Mouse (Mus musculus) stomach, embryonic 14.5 days (tissue): ENCODE results near the gene Shisa5. TPM values are rescaled to one million over a fixed set of nuclear protein-coding genes. Genes with fewer than 3 reads are reported as not detected.

ENCODE experiments used
- ATAC-seq: fragments of 200-750 bp; cut with Nextera tagmentation; 2 replicates; pipeline ENCODE4 v1.8.0; 2017; ENCODE audit warnings: low read depth, moderate TSS enrichment; ENCODE audit not compliant: insufficient number of reproducible peaks, insufficient read depth, low FRiP score
- H3K27ac ChIP-seq: fragments of 300-500 bp; sonication (generic); 2 replicates; pipeline ENCODE4 v1.5.1; 2014; ENCODE audit warnings: mild to moderate bottlenecking, low read length, moderate library complexity, mixed read lengths
- H3K27me3 ChIP-seq: fragments of 300-500 bp; sonication (generic); 2 replicates; pipeline ENCODE4 v1.6.1; 2014; ENCODE audit warnings: low read length, control low read depth, mixed read lengths; ENCODE audit not compliant: control insufficient read depth, insufficient read depth
- H3K36me3 ChIP-seq: fragments of 300-500 bp; sonication (generic); 2 replicates; pipeline ENCODE4 v1.6.1; 2014; ENCODE audit warnings: mild to moderate bottlenecking, control low read depth, low read length, moderate library complexity, mixed read lengths; ENCODE audit not compliant: control insufficient read depth, insufficient read depth
- H3K4me1 ChIP-seq: fragments of 300-500 bp; sonication (generic); 2 replicates; pipeline ENCODE4 v1.6.1; 2014; ENCODE audit warnings: low read length, control low read depth, mixed read lengths; ENCODE audit not compliant: control insufficient read depth, insufficient read depth
- H3K4me2 ChIP-seq: fragments of 300-500 bp; sonication (generic); replicated peaks from 2 replicates; pipeline ENCODE4 v1.6.1; 2014; ENCODE audit warnings: low read depth, low read length, control low read depth
- H3K4me3 ChIP-seq: fragments of 300-500 bp; sonication (generic); 2 replicates; pipeline ENCODE4 v1.5.1; 2014; ENCODE audit warnings: low read depth, low read length, control low read depth
- H3K9ac ChIP-seq: fragments of 300-500 bp; sonication (generic); replicated peaks from 2 replicates; pipeline ENCODE4 v1.6.1; 2014; ENCODE audit warnings: low read depth, mild to moderate bottlenecking, control low read depth, low read length, moderate library complexity, mixed read lengths
- H3K9me3 ChIP-seq: fragments of 300-500 bp; sonication (generic); 2 replicates; pipeline ENCODE4 v1.6.1; 2016; ENCODE audit warnings: low read depth, low read length, control low read depth; ENCODE audit not compliant: control insufficient read depth
- WGBS: fragments of 180-500 bp; shearing (Covaris S2); extraction: QIAGEN DNeasy Blood & Tissue Kit; methylation state at CpG from one replicate; pipeline ENCODE4 v1.1.7; 2014; 5-methylcytosine and 5-hydroxymethylcytosine counted together
- polyA plus RNA-seq: library from polyadenylated mRNA; unstranded; fragments of >200 nt; fragmentation: Nextera tagmentation; extraction: Ambion mirVana; gene quantifications from 2 replicates; pipeline ENCODE4 v1.2.1, GENCODE M21; 2014

Gene Shisa5
- polyA plus RNA-seq, 1 experiment from 2014 or later, result 75.0 TPM

GRCm38 (mm10) chr9:109010316-109010690, 28.1 kb upstream of the Shisa5 start:
- H3K9ac ChIP-seq, result no peak overlapping the region
- no peak overlapping the region for H3K4me3 ChIP-seq
- no peaks in the 10 kb centered on the region for H3K27me3 ChIP-seq
- no peaks in the 10 kb centered on the region for H3K36me3 ChIP-seq
- no peak overlapping the region for H3K4me2 ChIP-seq
- no peak for ATAC-seq
- no peaks in the 10 kb centered on the region for H3K9me3 ChIP-seq
- H3K4me1 ChIP-seq, result 0 out of 2 replicates have a peak, but pooled peaks cover 2% of the 10 kb centered on the region
- WGBS, result 78% methylated on average over 14 of the region's 14 CpGs
- H3K27ac ChIP-seq, result no peak overlapping the region

- Histone ChIP-seq H3K9me3 (no peaks in the 10 kb centered on the region), H3K4me1 (no peaks in the 10 kb centered on the region), H3K27ac (no peak overlapping the region), H3K9ac (no peak overlapping the region), H3K27me3 (no peaks in the 10 kb centered on the region), H3K4me3 (no peak overlapping the region), H3K4me2 (no peak overlapping the region), H3K36me3 (no peaks in the 10 kb centered on the region)
- WGBS, result 35% methylated on average over 8 of the region's 8 CpGs
- ATAC-seq, result no peak
Observed at GRCm38 (mm10) chr9:109015397-109015796, 23.0 kb upstream of the Shisa5 start.

GRCm38 (mm10) chr9:109016973-109017604, 21.3 kb upstream of the Shisa5 start:
- Histone ChIP-seq H3K36me3 (no peaks in the 10 kb centered on the region), H3K4me2 (no peak overlapping the region), H3K9me3 (no peaks in the 10 kb centered on the region), H3K9ac (no peak overlapping the region), H3K27me3 (no peaks in the 10 kb centered on the region), H3K27ac (no peak overlapping the region), H3K4me3 (no peak overlapping the region), H3K4me1 (no peaks in the 10 kb centered on the region)
- WGBS, result 50% methylated on average over 11 of the region's 11 CpGs
- no peak for ATAC-seq

DNA sequence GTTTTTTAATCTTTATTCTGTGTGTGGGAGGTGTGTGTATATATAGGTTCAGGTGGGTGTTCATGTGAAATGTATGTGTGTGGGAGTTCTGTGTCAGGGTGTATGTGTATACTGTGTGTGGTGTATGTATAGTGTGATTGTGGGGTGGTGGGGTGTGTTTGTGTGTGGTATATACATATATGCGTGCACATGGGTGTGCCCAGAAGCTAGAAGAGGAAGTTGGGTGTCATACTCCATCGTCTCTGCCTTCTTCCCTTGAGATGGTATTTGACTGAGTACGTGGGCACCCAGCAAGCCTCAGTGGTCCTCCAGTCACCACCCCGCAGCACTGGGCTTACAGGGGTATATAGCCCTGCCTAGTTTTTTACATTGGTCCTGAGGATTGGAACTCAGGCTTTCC, 16.9 kb upstream of the Shisa5 start:
- ATAC-seq, result no peak
- Histone ChIP-seq H3K9ac (no peak overlapping the region), H3K36me3 (no peaks in the 10 kb centered on the region), H3K4me3 (no peak overlapping the region), H3K27me3 (no peaks in the 10 kb centered on the region), H3K9me3 (no peaks in the 10 kb centered on the region), H3K4me1 (no peaks in the 10 kb centered on the region), H3K27ac (no peak overlapping the region), H3K4me2 (no peak overlapping the region)
- WGBS, result 77% methylated on average over 4 of the region's 4 CpGs

DNA sequence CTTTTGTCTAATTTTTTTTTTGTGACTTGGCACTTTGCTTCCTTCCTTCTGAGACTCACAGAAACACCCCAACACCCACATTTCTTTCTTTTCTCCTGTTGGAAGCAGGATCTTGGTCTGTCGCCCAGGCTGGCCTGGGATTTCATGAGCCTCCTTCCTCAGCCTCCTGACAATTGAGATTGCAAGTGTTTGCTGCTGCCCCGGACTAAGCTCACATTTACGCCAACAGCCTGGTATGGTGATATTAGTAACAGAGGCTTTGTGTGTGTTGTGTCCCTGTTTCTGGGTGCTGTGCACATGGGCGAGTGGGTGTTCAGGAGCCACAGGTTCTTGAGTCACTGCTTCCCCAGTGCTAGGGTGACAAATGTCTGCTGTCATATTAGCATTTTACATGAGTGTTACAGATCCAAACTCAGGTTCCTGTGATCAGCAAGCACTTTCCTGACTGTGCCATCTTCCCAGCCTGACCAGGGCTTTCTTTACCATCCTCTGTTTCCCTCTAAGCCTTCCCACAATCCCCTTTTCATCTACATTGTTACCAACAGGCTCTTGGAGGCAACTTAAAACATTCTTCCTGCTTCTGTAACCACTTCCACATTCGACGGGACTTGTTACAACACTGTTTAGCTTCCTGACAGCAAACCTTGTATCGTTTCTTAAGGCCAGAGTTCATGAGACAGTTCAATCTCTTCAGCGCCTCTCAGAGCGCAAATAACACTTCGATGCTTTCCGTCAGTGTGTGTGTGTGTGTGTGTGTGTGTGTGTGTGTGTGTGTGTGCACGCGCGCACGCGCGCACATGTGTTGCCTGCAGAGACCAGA, 15.3 kb upstream of the Shisa5 start:
- H3K4me3 ChIP-seq, result no peak overlapping the region
- H3K4me1 ChIP-seq, result no peaks in the 10 kb centered on the region
- H3K9me3 ChIP-seq, result no peaks in the 10 kb centered on the region
- H3K4me2 ChIP-seq, result no peak overlapping the region
- H3K36me3 ChIP-seq, result no peaks in the 10 kb centered on the region
- no peak for ATAC-seq
- WGBS, result 84% methylated on average over 17 of the region's 17 CpGs
- H3K9ac ChIP-seq, result no peak overlapping the region
- no peaks in the 10 kb centered on the region for H3K27me3 ChIP-seq
- no peak overlapping the region for H3K27ac ChIP-seq

GRCm38 (mm10) chr9:109027521-109027920, 10.8 kb upstream of the Shisa5 start:
- Histone ChIP-seq H3K4me1 (no peaks in the 10 kb centered on the region), H3K4me2 (no peak overlapping the region), H3K27me3 (no peaks in the 10 kb centered on the region), H3K36me3 (no peaks in the 10 kb centered on the region), H3K4me3 (no peak overlapping the region), H3K27ac (no peak overlapping the region), H3K9ac (no peak overlapping the region), H3K9me3 (no peaks in the 10 kb centered on the region)
- no peak for ATAC-seq
- WGBS, result 77% methylated on average over 8 of the region's 8 CpGs

GRCm38 (mm10) chr9:109028421-109028820, 9.9 kb upstream of the Shisa5 start:
- Histone ChIP-seq H3K4me2 (no peak overlapping the region), H3K4me3 (no peak overlapping the region), H3K36me3 (no peaks in the 10 kb centered on the region), H3K27me3 (no peaks in the 10 kb centered on the region), H3K4me1 (no peaks in the 10 kb centered on the region), H3K27ac (no peak overlapping the region), H3K9ac (no peak overlapping the region), H3K9me3 (no peaks in the 10 kb centered on the region)
- no peak for ATAC-seq
- 76% methylated on average over 3 of the region's 3 CpGs for WGBS

- Histone ChIP-seq H3K4me2 (no peak overlapping the region), H3K4me1 (no peaks in the 10 kb centered on the region), H3K9ac (no peak overlapping the region), H3K36me3 (no peaks in the 10 kb centered on the region), H3K4me3 (no peak overlapping the region), H3K27me3 (no peaks in the 10 kb centered on the region), H3K27ac (no peak overlapping the region), H3K9me3 (no peaks in the 10 kb centered on the region)
- WGBS, result 73% methylated on average over 5 of the region's 5 CpGs
- ATAC-seq, result no peak
Observed at GRCm38 (mm10) chr9:109028919-109029318, 9.4 kb upstream of the Shisa5 start.
